Mouse (Mus musculus): ENCODE results near the gene Akap1. TPM values are rescaled to one million over a fixed set of nuclear protein-coding genes. Genes with fewer than 3 reads are reported as not detected.

Gene Akap1
- total RNA-seq, 2 experiments from 2014 or later: 107 to 121 TPM

GRCm38 (mm10) chr11:88847281-88848006 is 16.9 kb downstream of the Akap1 start:
- peak; percentile 59 for DNase-seq (ENCODE audit: low spot score in 2 of 2)

- DNase-seq (ENCODE audit: low spot score in 2 of 2): no peak
These were observed 20.0 kb downstream of the Akap1 start for GRCm38 (mm10) chr11:88844384-88844783.

- no peak for DNase-seq (ENCODE audit: low spot score in 2 of 2)
These were observed 21.1 kb downstream of the Akap1 start for GRCm38 (mm10) chr11:88843305-88843704.

- DNase-seq (ENCODE audit: low spot score in 2 of 2): no peak
These were observed 21.9 kb downstream of the Akap1 start for GRCm38 (mm10) chr11:88842315-88842975.

GRCm38 (mm10) chr11:88841406-88841805 is 23.0 kb downstream of the Akap1 start:
- no peak for DNase-seq (ENCODE audit: low spot score in 2 of 2)

- no peak for DNase-seq (ENCODE audit: low spot score in 2 of 2)
These were observed 23.5 kb downstream of the Akap1 start for GRCm38 (mm10) chr11:88840724-88841350.

GRCm38 (mm10) chr11:88840292-88840691 is 24.1 kb downstream of the Akap1 start:
- DNase-seq (ENCODE audit: low spot score in 2 of 2): no peak

GRCm38 (mm10) chr11:88839379-88839778 is 25.0 kb downstream of the Akap1 start:
- DNase-seq (ENCODE audit: low spot score in 2 of 2): no peak

GRCm38 (mm10) chr11:88838630-88839029 is 25.8 kb downstream of the Akap1 start:
- no peak for DNase-seq (ENCODE audit: low spot score in 2 of 2)

- DNase-seq (ENCODE audit: low spot score in 2 of 2): no peak
These were observed 29.8 kb downstream of the Akap1 start for GRCm38 (mm10) chr11:88834606-88835005.

- DNase-seq (ENCODE audit: low spot score in 2 of 2): no peak
These were observed 30.3 kb downstream of the Akap1 start for GRCm38 (mm10) chr11:88834134-88834533.

GRCm38 (mm10) chr11:88833099-88833498 is 31.3 kb downstream of the Akap1 start:
- no peak for DNase-seq (ENCODE audit: low spot score in 2 of 2)

GRCm38 (mm10) chr11:88830257-88830804 is 34.1 kb downstream of the Akap1 start:
- no peak for DNase-seq (ENCODE audit: low spot score in 2 of 2)

GRCm38 (mm10) chr11:88828528-88828927 is 35.9 kb downstream of the Akap1 start:
- no peak for DNase-seq (ENCODE audit: low spot score in 2 of 2)

- DNase-seq (ENCODE audit: low spot score in 2 of 2): no peak
These were observed 38.5 kb downstream of the Akap1 start for GRCm38 (mm10) chr11:88825909-88826308.

- peak in 1 of 2 experiments; percentile 64 for DNase-seq (ENCODE audit: low spot score in 2 of 2)
These were observed 41.4 kb downstream of the Akap1 start for GRCm38 (mm10) chr11:88822991-88823390.

GRCm38 (mm10) chr11:88822526-88822925 is 41.9 kb downstream of the Akap1 start:
- no peak for DNase-seq (ENCODE audit: low spot score in 2 of 2)

GRCm38 (mm10) chr11:88820742-88821576 is 43.4 kb downstream of the Akap1 start:
- no peak for DNase-seq (ENCODE audit: low spot score in 2 of 2)

GRCm38 (mm10) chr11:88820253-88820652 is 44.1 kb downstream of the Akap1 start:
- no peak for DNase-seq (ENCODE audit: low spot score in 2 of 2)

GRCm38 (mm10) chr11:88817061-88817460 is 47.3 kb downstream of the Akap1 start:
- DNase-seq (ENCODE audit: low spot score in 2 of 2): no peak
